Mouse (Mus musculus): Measurements from ENCODE around the gene Sema4b. TPM values are rescaled to one million over a fixed set of nuclear protein-coding genes. Genes with fewer than 3 reads are reported as not detected.

Gene Sema4b
- polyA plus RNA-seq, 1 experiment from 2014 or later: 12.9 TPM

- H3K4me2 ChIP-seq: no peak overlapping the region
- H3K27ac ChIP-seq (ENCODE audit: low read depth, low read length): 0 out of 2 replicates have a peak overlapping the region, but pooled peaks have one; percentile 21
- no peaks in the 10 kb centered on the region for H3K27me3 ChIP-seq (replicated peaks; ENCODE audit: control insufficient read depth, insufficient read depth, low read length)
- H3K4me3 ChIP-seq (ENCODE audit: low read depth, low read length): no peak overlapping the region
- H3K9me3 ChIP-seq (ENCODE audit: control insufficient read depth, low read length): no peaks in the 10 kb centered on the region
- H3K9ac ChIP-seq (ENCODE audit: low read depth, low read length): 0 out of 2 replicates have a peak overlapping the region, but pooled peaks have one; percentile 16
- ATAC-seq (replicated peaks; ENCODE audit: low FRiP score) (no peak), DNase-seq (ENCODE audit: low spot score) (no peak)
- H3K4me1 ChIP-seq (replicated peaks; ENCODE audit: control insufficient read depth, insufficient read depth, low read length): peaks cover 89% of the 10 kb centered on the region
- 76% methylated on average over 4 of the region's 4 CpGs for WGBS
- peaks cover 9% of the 10 kb centered on the region; the same call in 1 of the 2 replicates for H3K36me3 ChIP-seq (ENCODE audit: control insufficient read depth, insufficient read depth, low read length)
These were observed 17.7 kb downstream of the Sema4b start for GRCm38 (mm10) chr7:80204362-80204761.

- H3K4me3 ChIP-seq (ENCODE audit: low read depth, low read length): no peak overlapping the region
- H3K4me2 ChIP-seq: no peak overlapping the region
- no peak for DNase-seq (ENCODE audit: low spot score)
- WGBS: 65% methylated on average over 7 of the region's 7 CpGs
- no peak for ATAC-seq (replicated peaks; ENCODE audit: low FRiP score)
- peaks cover 90% of the 10 kb centered on the region for H3K4me1 ChIP-seq (replicated peaks; ENCODE audit: control insufficient read depth, insufficient read depth, low read length)
- peaks cover 9% of the 10 kb centered on the region; the same call in 1 of the 2 replicates for H3K36me3 ChIP-seq (ENCODE audit: control insufficient read depth, insufficient read depth, low read length)
- no peaks in the 10 kb centered on the region for H3K9me3 ChIP-seq (ENCODE audit: control insufficient read depth, low read length)
- peak overlapping the region; percentile 97; the same call in 1 of the 2 replicates for H3K27ac ChIP-seq (ENCODE audit: low read depth, low read length)
- no peaks in the 10 kb centered on the region for H3K27me3 ChIP-seq (replicated peaks; ENCODE audit: control insufficient read depth, insufficient read depth, low read length)
- peak overlapping the region; percentile 32; the same call in 1 of the 2 replicates for H3K9ac ChIP-seq (ENCODE audit: low read depth, low read length)
These were observed 18.3 kb downstream of the Sema4b start for GRCm38 (mm10) chr7:80204961-80205360.

- Histone ChIP-seq H3K9me3 (ENCODE audit: control insufficient read depth, low read length) (no peaks in the 10 kb centered on the region), H3K9ac (ENCODE audit: low read depth, low read length) (peak overlapping the region; percentile 63), H3K4me2 (peak overlapping the region; percentile 66), H3K4me1 (replicated peaks; ENCODE audit: control insufficient read depth, insufficient read depth, low read length) (peaks cover 89% of the 10 kb centered on the region), H3K36me3 (ENCODE audit: control insufficient read depth, insufficient read depth, low read length) (peaks cover 5% of the 10 kb centered on the region; the same call in 1 of the 2 replicates), H3K27me3 (replicated peaks; ENCODE audit: control insufficient read depth, insufficient read depth, low read length) (no peaks in the 10 kb centered on the region), H3K4me3 (ENCODE audit: low read depth, low read length) (peak overlapping the region; percentile 4; the same call in 1 of the 2 replicates), H3K27ac (ENCODE audit: low read depth, low read length) (peak overlapping the region; percentile 97)
- DNase-seq (ENCODE audit: low spot score) (no peak), ATAC-seq (replicated peaks; ENCODE audit: low FRiP score) (no peak)
- 67% methylated on average over 12 of the region's 12 CpGs for WGBS
These were observed 19.3 kb downstream of the Sema4b start for GRCm38 (mm10) chr7:80205705-80206589.

- Histone ChIP-seq H3K9ac (ENCODE audit: low read depth, low read length) (peak overlapping the region; percentile 63), H3K36me3 (ENCODE audit: control insufficient read depth, insufficient read depth, low read length) (peaks cover 3% of the 10 kb centered on the region; the same call in 1 of the 2 replicates), H3K4me3 (ENCODE audit: low read depth, low read length) (peak overlapping the region; percentile 14), H3K4me1 (replicated peaks; ENCODE audit: control insufficient read depth, insufficient read depth, low read length) (peaks cover 86% of the 10 kb centered on the region), H3K27me3 (replicated peaks; ENCODE audit: control insufficient read depth, insufficient read depth, low read length) (no peaks in the 10 kb centered on the region), H3K9me3 (ENCODE audit: control insufficient read depth, low read length) (no peaks in the 10 kb centered on the region), H3K27ac (ENCODE audit: low read depth, low read length) (peak overlapping the region; percentile 97), H3K4me2 (peak overlapping the region; percentile 66)
- WGBS: 35% methylated on average over 3 of the region's 3 CpGs
- DNase-seq (ENCODE audit: low spot score) (no peak), ATAC-seq (replicated peaks; ENCODE audit: low FRiP score) (no peak)
These were observed 20.7 kb downstream of the Sema4b start for GRCm38 (mm10) chr7:80207314-80207731.

- WGBS: 57% methylated on average over 18 of the region's 18 CpGs
- Histone ChIP-seq H3K27me3 (replicated peaks; ENCODE audit: control insufficient read depth, insufficient read depth, low read length) (no peaks in the 10 kb centered on the region), H3K27ac (ENCODE audit: low read depth, low read length) (peak overlapping the region; percentile 97), H3K9ac (ENCODE audit: low read depth, low read length) (peak overlapping the region; percentile 63), H3K9me3 (ENCODE audit: control insufficient read depth, low read length) (no peaks in the 10 kb centered on the region), H3K36me3 (ENCODE audit: control insufficient read depth, insufficient read depth, low read length) (peaks cover 1% of the 10 kb centered on the region), H3K4me2 (peak overlapping the region; percentile 66), H3K4me1 (replicated peaks; ENCODE audit: control insufficient read depth, insufficient read depth, low read length) (peaks cover 78% of the 10 kb centered on the region), H3K4me3 (ENCODE audit: low read depth, low read length) (peak overlapping the region; percentile 14)
- ATAC-seq (replicated peaks; ENCODE audit: low FRiP score): peak; percentile 29
- DNase-seq (ENCODE audit: low spot score): no peak
These were observed 21.5 kb downstream of the Sema4b start for GRCm38 (mm10) chr7:80208026-80208642.

- Histone ChIP-seq H3K4me2 (peak overlapping the region; percentile 66), H3K27me3 (replicated peaks; ENCODE audit: control insufficient read depth, insufficient read depth, low read length) (no peaks in the 10 kb centered on the region), H3K36me3 (ENCODE audit: control insufficient read depth, insufficient read depth, low read length) (peaks cover 6% of the 10 kb centered on the region), H3K4me3 (ENCODE audit: low read depth, low read length) (peak overlapping the region; percentile 24), H3K27ac (ENCODE audit: low read depth, low read length) (peak overlapping the region; percentile 97), H3K9me3 (ENCODE audit: control insufficient read depth, low read length) (no peaks in the 10 kb centered on the region), H3K4me1 (replicated peaks; ENCODE audit: control insufficient read depth, insufficient read depth, low read length) (peaks cover 70% of the 10 kb centered on the region), H3K9ac (ENCODE audit: low read depth, low read length) (peak overlapping the region; percentile 63)
- 38% methylated on average over 10 of the region's 10 CpGs for WGBS
- ATAC-seq (replicated peaks; ENCODE audit: low FRiP score): peak; percentile 88
- peak; percentile 76 for DNase-seq (ENCODE audit: low spot score)
These were observed 22.2 kb downstream of the Sema4b start for GRCm38 (mm10) chr7:80208738-80209430.

GRCm38 (mm10) chr7:80209669-80210068 lies 23.0 kb downstream of the Sema4b start:
- no peak for ATAC-seq (replicated peaks; ENCODE audit: low FRiP score)
- no peaks in the 10 kb centered on the region for H3K9me3 ChIP-seq (ENCODE audit: control insufficient read depth, low read length)
- WGBS: 46% methylated on average over 6 of the region's 6 CpGs
- H3K4me1 ChIP-seq (replicated peaks; ENCODE audit: control insufficient read depth, insufficient read depth, low read length): peaks cover 62% of the 10 kb centered on the region
- peak overlapping the region; percentile 17 for H3K4me3 ChIP-seq (ENCODE audit: low read depth, low read length)
- no peak for DNase-seq (ENCODE audit: low spot score)
- peak overlapping the region; percentile 63 for H3K9ac ChIP-seq (ENCODE audit: low read depth, low read length)
- no peaks in the 10 kb centered on the region for H3K27me3 ChIP-seq (replicated peaks; ENCODE audit: control insufficient read depth, insufficient read depth, low read length)
- peak overlapping the region; percentile 97 for H3K27ac ChIP-seq (ENCODE audit: low read depth, low read length)
- peaks cover 8% of the 10 kb centered on the region for H3K36me3 ChIP-seq (ENCODE audit: control insufficient read depth, insufficient read depth, low read length)
- H3K4me2 ChIP-seq: peak overlapping the region; percentile 66

- WGBS: 88% methylated on average over 4 of the region's 4 CpGs
- no peaks in the 10 kb centered on the region for H3K9me3 ChIP-seq (ENCODE audit: control insufficient read depth, low read length)
- no peak overlapping the region; the same call in 1 of the 2 replicates for H3K4me2 ChIP-seq
- peaks cover 50% of the 10 kb centered on the region for H3K4me1 ChIP-seq (replicated peaks; ENCODE audit: control insufficient read depth, insufficient read depth, low read length)
- ATAC-seq (replicated peaks; ENCODE audit: low FRiP score) (no peak), DNase-seq (ENCODE audit: low spot score) (no peak)
- H3K4me3 ChIP-seq (ENCODE audit: low read depth, low read length): no peak overlapping the region
- peaks cover 15% of the 10 kb centered on the region for H3K36me3 ChIP-seq (ENCODE audit: control insufficient read depth, insufficient read depth, low read length)
- 0 out of 2 replicates have a peak overlapping the region, but pooled peaks have one; percentile 28 for H3K27ac ChIP-seq (ENCODE audit: low read depth, low read length)
- H3K27me3 ChIP-seq (replicated peaks; ENCODE audit: control insufficient read depth, insufficient read depth, low read length): no peaks in the 10 kb centered on the region
- peak overlapping the region; percentile 15; the same call in 1 of the 2 replicates for H3K9ac ChIP-seq (ENCODE audit: low read depth, low read length)
These were observed 24.3 kb downstream of the Sema4b start for GRCm38 (mm10) chr7:80210982-80211381.
